Mouse (Mus musculus) c-Kit-positive CD71-positive TER-119-negative erythroid progenitor cells, embryonic 14.5 days (primary cell): ENCODE data around the gene Gja8.

Experiments used
- DNase-seq: peaks from one replicate; pipeline ENCODE4 v3.0.0-alpha.2; 2013; ENCODE audit warnings: low read depth

Gja8 gene

GRCm38 (mm10) chr3:96925920-96926319, at the start of gene Gja8:
TSS of gene Gja8 (minus strand) at chr3:96926020.
- DNase-seq: no peak

- no peak for DNase-seq
These were observed 48.6 kb upstream of the Gja8 start for GRCm38 (mm10) chr3:96974467-96974866.

DNA sequence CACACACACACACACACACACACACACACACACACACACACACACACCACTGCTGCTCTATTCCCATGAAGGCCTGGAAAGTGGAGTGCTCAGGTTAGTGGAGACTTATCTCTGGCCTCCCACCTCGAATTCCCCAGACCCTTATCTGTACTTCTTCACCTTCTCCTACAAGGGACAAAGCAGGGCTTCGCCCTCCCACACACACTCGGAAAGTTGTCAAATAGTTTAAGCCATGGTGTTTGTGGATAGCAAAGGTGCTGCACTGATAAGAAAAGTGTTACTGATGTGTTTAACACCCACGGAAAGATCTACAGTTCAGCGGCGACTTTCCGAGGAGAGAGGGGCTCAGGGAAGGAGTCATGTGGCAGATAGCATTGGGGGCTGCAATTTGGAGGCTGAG, 45.2 kb upstream of the Gja8 start:
- peak; percentile 9 for DNase-seq

- DNase-seq: no peak
These were observed 37.5 kb upstream of the Gja8 start for GRCm38 (mm10) chr3:96963088-96964034.

DNA sequence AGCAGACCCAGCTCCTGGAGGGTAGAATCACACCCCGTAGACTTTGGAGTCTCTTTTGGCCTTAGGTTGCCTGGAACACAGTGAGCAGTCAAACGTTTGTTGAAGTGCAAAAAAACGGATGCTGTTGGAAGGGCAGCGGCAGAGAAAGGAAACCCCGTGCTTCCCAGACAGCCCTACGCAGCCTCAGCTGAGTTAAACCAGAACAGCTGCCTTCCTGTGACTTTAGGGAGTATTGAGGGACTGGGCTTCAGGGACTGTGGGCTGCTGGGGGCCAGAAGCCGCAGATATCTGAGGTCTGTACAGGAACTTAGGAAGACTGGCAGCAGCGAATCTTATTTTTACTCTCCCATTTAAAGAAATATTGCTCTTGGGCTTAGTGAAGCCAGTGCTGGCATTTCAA, 34.8 kb upstream of the Gja8 start:
- DNase-seq: no peak

GRCm38 (mm10) chr3:96953489-96954233, 27.8 kb upstream of the Gja8 start:
- no peak for DNase-seq

DNA sequence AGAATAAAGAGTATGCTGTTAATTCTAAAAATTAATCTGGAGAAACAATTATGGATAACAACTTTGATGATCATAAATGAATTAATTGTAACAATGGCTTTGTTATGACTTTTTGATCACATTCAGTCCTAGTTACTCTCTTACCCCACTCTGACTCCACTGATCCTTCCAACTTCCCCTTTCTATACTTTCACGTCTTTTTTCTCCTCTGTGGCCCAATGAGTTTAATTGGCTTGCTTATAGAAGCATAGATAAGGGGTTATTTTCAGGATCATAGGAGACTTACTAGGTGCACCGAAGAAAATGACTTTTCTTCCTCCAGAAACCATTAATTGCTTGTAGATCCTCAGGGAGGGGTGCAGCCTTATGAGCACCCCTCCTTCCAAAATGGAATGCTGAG, 16.9 kb upstream of the Gja8 start:
- DNase-seq: no peak

DNA sequence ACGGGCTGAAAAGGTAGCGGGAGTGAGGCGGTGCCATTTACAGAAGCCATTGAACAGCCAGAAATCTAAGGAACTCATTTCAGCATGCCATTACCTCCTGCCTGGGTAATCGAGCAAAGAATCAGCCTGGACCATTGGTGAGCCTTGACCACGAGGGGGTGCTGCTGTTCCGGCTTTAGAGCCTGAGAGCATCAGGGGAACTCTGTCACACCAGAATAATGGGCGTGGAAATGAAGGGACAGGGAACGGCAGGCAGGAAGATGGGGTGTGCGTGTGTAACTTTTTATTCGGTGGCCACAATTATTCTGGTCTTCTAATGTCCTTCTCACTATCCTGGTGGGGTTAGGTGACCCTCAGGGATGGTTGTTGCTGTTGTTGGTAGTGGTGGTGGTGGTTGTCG, 12.9 kb upstream of the Gja8 start:
- peak; percentile 52 for DNase-seq

DNA sequence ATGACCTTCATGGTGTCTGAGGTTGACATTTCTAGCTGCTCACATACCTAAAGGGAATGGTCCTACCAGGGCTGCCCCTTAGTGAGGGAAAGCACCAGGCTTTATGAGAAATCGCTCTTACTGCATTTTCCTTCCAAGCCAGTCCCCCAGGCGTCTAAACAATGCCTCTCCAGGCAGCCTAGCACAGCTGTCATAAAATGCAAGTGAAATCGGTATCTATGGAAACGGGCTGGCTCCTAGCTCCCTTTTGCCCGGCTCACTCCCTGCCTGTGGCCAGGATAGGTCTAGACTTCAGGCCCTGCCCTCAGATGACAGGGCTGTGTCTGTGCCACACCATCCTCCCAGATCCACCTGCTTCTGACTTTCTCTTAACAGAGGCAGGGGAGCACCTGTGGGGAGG, 11.8 kb upstream of the Gja8 start:
- DNase-seq: no peak

DNA sequence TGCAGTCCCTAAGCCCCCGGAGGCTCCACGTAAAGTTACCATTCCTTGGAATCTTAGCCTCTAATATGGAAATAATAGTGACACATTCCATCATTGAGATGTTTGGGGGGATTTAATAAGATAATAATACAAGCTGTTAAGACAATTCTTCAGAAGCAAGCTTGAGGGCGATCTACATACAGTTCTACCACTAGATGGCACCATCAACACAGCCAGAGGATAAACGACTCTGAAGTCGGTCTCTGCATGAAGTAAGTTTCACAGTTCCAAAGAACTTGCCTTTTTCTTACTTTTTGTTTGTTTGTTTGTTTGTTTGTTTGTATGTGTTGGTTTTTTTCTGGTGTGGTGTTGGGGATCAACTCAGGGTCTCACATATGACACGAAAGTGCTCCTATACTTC, 10.4 kb upstream of the Gja8 start:
- peak; percentile 32 for DNase-seq

- no peak for DNase-seq
These were observed 5.5 kb upstream of the Gja8 start for GRCm38 (mm10) chr3:96931261-96931681.

DNA sequence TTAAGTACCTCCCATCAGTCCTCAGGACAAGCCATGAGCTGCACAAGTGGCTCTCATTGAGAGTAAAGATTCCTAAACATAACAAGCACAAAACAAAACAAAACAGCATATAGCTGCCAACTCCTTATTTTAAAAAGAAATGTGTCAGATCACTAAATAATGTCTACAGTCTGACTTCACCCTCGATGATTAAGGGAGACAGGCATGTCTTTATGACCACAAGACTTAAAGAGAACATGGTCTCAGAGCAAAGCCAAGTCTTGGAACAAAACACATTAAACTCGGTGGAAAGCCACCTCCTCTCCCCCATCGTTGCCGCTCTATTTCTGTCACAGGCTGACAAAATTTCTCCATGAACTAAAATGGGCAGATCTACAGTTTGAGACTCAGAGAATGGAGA, 1.2 kb downstream of the Gja8 start:
- DNase-seq: no peak

DNA sequence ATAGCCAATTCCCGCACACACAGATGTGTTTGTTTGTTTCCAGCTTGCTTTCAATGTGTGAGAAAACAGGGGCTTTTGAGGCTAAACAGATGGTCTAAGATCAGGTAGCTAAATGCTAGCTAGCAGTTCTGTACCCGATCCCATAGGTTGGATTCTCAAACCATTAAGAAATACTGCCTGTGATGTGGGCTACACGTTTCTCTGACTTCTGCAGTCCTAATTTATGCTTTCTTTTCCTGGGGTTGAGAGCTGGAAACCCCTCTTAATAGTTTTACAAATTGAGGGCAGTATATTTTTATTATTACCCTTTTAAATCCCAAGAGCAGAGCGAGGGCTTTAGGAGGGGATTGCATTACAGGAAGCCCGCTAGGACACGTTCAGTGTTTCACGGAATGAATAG, 4.8 kb downstream of the Gja8 start:
- DNase-seq: no peak

DNA sequence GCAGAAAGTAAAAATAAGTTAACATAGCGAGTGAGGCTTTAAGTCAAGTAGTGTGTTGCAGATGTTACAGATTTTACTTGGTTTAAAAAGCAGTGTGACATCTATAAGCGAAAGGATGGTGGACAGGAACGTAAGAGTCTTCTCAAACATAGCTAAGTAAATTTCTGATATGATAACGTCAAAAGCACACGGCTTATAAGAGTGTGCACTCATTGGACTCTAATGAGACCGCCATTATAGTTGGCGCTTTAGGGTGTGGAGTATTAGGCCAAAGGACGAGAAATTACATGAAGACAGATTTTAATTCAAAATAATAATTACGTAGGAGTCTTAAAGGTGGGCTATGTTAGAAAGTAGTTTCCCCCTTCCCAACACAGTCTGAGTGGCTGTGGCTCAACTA, 20.2 kb downstream of the Gja8 start:
- no peak for DNase-seq

GRCm38 (mm10) chr3:96904851-96905541, 20.8 kb downstream of the Gja8 start, which contains the start of gene Gpr89:
TSS of gene Gpr89 (minus strand) at chr3:96905346.
- DNase-seq: peak; percentile 91

DNA sequence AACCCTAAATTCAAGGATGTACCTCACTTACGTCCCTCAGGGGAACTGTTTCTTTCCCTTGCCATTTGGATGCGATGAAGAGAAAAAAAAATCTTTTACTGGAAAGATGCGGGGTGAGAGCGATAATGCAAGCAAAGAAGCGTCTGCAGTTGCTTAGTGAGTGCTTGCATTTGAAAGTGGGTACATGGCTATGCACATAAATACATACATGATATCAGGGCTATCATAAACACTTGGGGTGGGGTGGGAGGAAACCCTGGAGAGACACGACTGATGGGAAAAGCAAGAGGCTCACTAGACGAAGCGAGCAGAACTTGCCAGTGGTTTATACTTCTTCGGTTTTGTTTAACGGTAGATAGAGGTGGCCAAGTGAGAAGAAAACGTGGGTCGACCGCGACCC, 21.4 kb downstream of the Gja8 start, which contains the start of gene Gja5:
Gja5 (plus strand) TSS at position 301 of the 400 bp plus-strand sequence.
- peak; percentile 19 for DNase-seq

GRCm38 (mm10) chr3:96902336-96902999, 23.4 kb downstream of the Gja8 start:
- DNase-seq: peak; percentile 11

DNA sequence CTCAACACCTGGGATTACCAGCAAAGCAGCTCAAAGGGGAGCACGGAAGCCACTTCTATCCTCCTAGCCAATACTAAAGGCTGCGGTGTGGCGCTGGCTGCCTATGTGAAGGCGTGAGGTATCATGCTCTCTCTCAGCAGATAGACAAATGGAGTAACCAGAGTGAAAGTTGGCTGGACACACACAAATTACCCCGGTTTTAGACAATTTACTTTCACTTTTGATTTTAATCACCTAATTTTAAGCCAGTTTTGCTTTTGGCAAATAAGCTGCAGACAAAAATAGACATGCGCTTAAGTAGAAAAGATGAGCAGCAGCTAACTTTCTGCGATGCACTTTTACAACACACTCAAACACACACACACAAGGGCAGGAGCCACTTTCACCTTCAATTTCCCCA, 42.1 kb downstream of the Gja8 start:
- no peak for DNase-seq

GRCm38 (mm10) chr3:96882061-96882849, 43.6 kb downstream of the Gja8 start:
- no peak for DNase-seq

- DNase-seq: no peak
These were observed 44.3 kb downstream of the Gja8 start for GRCm38 (mm10) chr3:96881557-96881956.

- DNase-seq: no peak
These were observed 45.4 kb downstream of the Gja8 start for GRCm38 (mm10) chr3:96880385-96880784.
